Mouse (Mus musculus) small intestine, adult 2 months (tissue): ENCODE measurements at regions not wholly inside any gene's neighbourhood (a gene's known extent, or its start where the extent isn't known, plus 50 kb on each side); places are given as distances from the start of the nearest gene placed in this dataset.

ENCODE experiments used
- H3K27ac ChIP-seq: fragments of 200-500 bp; 2 replicates; pipeline ENCODE4 v1.5.1; 2012; ENCODE audit warnings: low read depth, low read length, control low read depth, inconsistent platforms; ENCODE audit not compliant: insufficient read depth
- H3K27me3 ChIP-seq: fragments of 200-500 bp; 2 replicates; pipeline ENCODE4 v1.6.1; 2012; ENCODE audit warnings: mild to moderate bottlenecking, moderate library complexity, low read length, inconsistent platforms; ENCODE audit not compliant: control insufficient read depth, insufficient read depth
- H3K36me3 ChIP-seq: fragments of 200-500 bp; 2 replicates; pipeline ENCODE4 v1.6.1; 2012; ENCODE audit warnings: mild to moderate bottlenecking, low read length, control low read depth, inconsistent platforms; ENCODE audit not compliant: control insufficient read depth, insufficient read depth
- H3K4me1 ChIP-seq: fragments of 200-500 bp; 2 replicates; pipeline ENCODE4 v1.6.1; 2012; ENCODE audit warnings: low read length, inconsistent platforms, mixed read lengths; ENCODE audit not compliant: control insufficient read depth, insufficient read depth, insufficient read length
- H3K4me3 ChIP-seq: fragments of 200-500 bp; 2 replicates; pipeline ENCODE4 v1.5.1; 2012; ENCODE audit warnings: low read depth, mild to moderate bottlenecking, control low read depth, inconsistent platforms, low read length, moderate library complexity
- CTCF ChIP-seq: fragments of 200-500 bp; IDR thresholded peaks from 2 replicates; pipeline ENCODE4 v1.5.1; 2012; ENCODE audit warnings: low read depth, mild to moderate bottlenecking, control low read depth, inconsistent platforms, low read length, moderate library complexity, mixed read lengths; ENCODE audit not compliant: insufficient replicate concordance, insufficient read length; ENCODE audit errors: extremely low read depth
- POLR2A ChIP-seq: fragments of 200-500 bp; IDR thresholded peaks from 2 replicates; pipeline ENCODE4 v1.6.1; 2012; ENCODE audit warnings: low read depth, mild to moderate bottlenecking, control low read depth, inconsistent platforms, low read length, moderate library complexity
- WGBS: fragments of 180-500 bp; shearing (Covaris S2); methylation state at CpG from one replicate; pipeline ENCODE4 v1.1.7; 2018; 5-methylcytosine and 5-hydroxymethylcytosine counted together

GRCm38 (mm10) chr17:4198001-4198400, 501.9 kb upstream of the Nox3 start:
- 82% methylated on average over 3 of the region's 3 CpGs for WGBS
- Histone ChIP-seq H3K4me3 (no peak overlapping the region), H3K36me3 (no peaks in the 10 kb centered on the region), H3K27me3 (no peaks in the 10 kb centered on the region), H3K4me1 (no peaks in the 10 kb centered on the region), H3K27ac (no peak overlapping the region)
- TF ChIP-seq CTCF, result no peak
- no peak for TF ChIP-seq POLR2A

- Histone ChIP-seq H3K27ac (no peak overlapping the region), H3K36me3 (no peaks in the 10 kb centered on the region), H3K27me3 (no peaks in the 10 kb centered on the region), H3K4me3 (no peak overlapping the region), H3K4me1 (no peaks in the 10 kb centered on the region)
- WGBS, result 79% methylated on average over 2 of the region's 2 CpGs
- TF ChIP-seq POLR2A, result no peak
- TF ChIP-seq CTCF, result no peak
Measured at GRCm38 (mm10) chr17:4199698-4200153, 503.7 kb upstream of the Nox3 start.

- H3K27me3 ChIP-seq, result no peaks in the 10 kb centered on the region
- H3K27ac ChIP-seq, result no peak overlapping the region
- H3K4me1 ChIP-seq, result no peaks in the 10 kb centered on the region
- 80% methylated on average over 4 of the region's 4 CpGs for WGBS
- H3K36me3 ChIP-seq, result no peaks in the 10 kb centered on the region
- H3K4me3 ChIP-seq, result no peak overlapping the region
- TF ChIP-seq POLR2A (no peak), CTCF (no peak)
Measured at GRCm38 (mm10) chr17:4201300-4201699, 505.2 kb upstream of the Nox3 start.

- 79% methylated on average over 5 of the region's 5 CpGs for WGBS
- Histone ChIP-seq H3K4me1 (no peaks in the 10 kb centered on the region), H3K27ac (no peak overlapping the region), H3K36me3 (no peaks in the 10 kb centered on the region), H3K4me3 (no peak overlapping the region), H3K27me3 (no peaks in the 10 kb centered on the region)
- no peak for TF ChIP-seq POLR2A
- no peak for TF ChIP-seq CTCF
Measured at GRCm38 (mm10) chr17:4208142-4208925, 512.3 kb upstream of the Nox3 start.

- no peaks in the 10 kb centered on the region for H3K27me3 ChIP-seq
- 75% methylated on average over 8 of the region's 8 CpGs for WGBS
- no peaks in the 10 kb centered on the region for H3K4me1 ChIP-seq
- no peaks in the 10 kb centered on the region for H3K36me3 ChIP-seq
- TF ChIP-seq CTCF, result no peak
- no peak for TF ChIP-seq POLR2A
- H3K4me3 ChIP-seq, result no peak overlapping the region
- H3K27ac ChIP-seq, result no peak overlapping the region
Measured at GRCm38 (mm10) chr17:4209650-4210049, 513.6 kb upstream of the Nox3 start.

GRCm38 (mm10) chr17:4212586-4212985, 516.5 kb upstream of the Nox3 start:
- TF ChIP-seq CTCF (no peak), POLR2A (no peak)
- Histone ChIP-seq H3K36me3 (no peaks in the 10 kb centered on the region), H3K4me3 (no peak overlapping the region), H3K27me3 (no peaks in the 10 kb centered on the region), H3K27ac (no peak overlapping the region), H3K4me1 (no peaks in the 10 kb centered on the region)
- WGBS, result 49% methylated on average over 4 of the region's 4 CpGs

- no peaks in the 10 kb centered on the region for H3K4me1 ChIP-seq
- H3K27ac ChIP-seq, result no peak overlapping the region
- H3K4me3 ChIP-seq, result no peak overlapping the region
- no peaks in the 10 kb centered on the region for H3K36me3 ChIP-seq
- 71% methylated on average over 8 of the region's 8 CpGs for WGBS
- no peak for TF ChIP-seq CTCF
- TF ChIP-seq POLR2A, result no peak
- H3K27me3 ChIP-seq, result no peaks in the 10 kb centered on the region
Measured at GRCm38 (mm10) chr17:4214970-4215369, 518.9 kb upstream of the Nox3 start.
